Mouse (Mus musculus): ENCODE results near the gene Ino80e. TPM values are rescaled to one million over a fixed set of nuclear protein-coding genes. Genes with fewer than 3 reads are reported as not detected.

Ino80e gene
- polyA plus RNA-seq, 1 experiment, result 104 TPM

DNA sequence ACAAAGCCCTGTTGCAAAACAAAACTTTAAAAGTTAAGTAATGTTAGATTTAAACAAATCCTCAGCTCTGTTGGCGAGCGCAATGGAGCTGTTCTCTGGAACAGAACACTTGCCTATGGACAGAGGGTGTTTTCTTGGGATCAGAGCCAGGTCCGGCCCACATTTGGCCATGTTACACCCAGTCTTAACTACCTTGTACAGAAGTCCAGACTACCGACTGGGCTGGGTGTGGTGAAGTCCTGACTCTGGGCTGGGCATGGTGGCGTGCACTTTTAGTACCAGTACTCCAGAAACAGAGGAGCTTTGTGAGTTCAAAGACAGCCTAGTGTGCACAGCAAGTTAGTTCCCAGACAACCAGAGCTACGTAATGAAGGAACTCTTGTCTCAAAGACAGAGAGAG is 55.2 kb downstream of the Ino80e start:
- Histone ChIP-seq H3K4me3 (ENCODE audit: low read depth, low read length) (no peak overlapping the region), H3K27ac (ENCODE audit: insufficient read depth, low read length) (no peak overlapping the region), H3K9me3 (replicated peaks; ENCODE audit: control insufficient read depth, insufficient read depth, low read length, poor library complexity, severe bottlenecking) (no peaks in the 10 kb centered on the region), H3K27me3 (ENCODE audit: control insufficient read depth, insufficient read depth, low read length, poor library complexity, severe bottlenecking) (no peaks in the 10 kb centered on the region), H3K9ac (ENCODE audit: low read depth, poor library complexity, severe bottlenecking) (no peak overlapping the region), H3K4me1 (ENCODE audit: control insufficient read depth, insufficient read depth, low read length) (no peaks in the 10 kb centered on the region), H3K36me3 (ENCODE audit: control insufficient read depth, insufficient read depth, low read length, poor library complexity, severe bottlenecking) (no peaks in the 10 kb centered on the region)
- TF ChIP-seq POLR2A (IDR thresholded peaks at IDR 0.05; ENCODE audit: insufficient read depth, low read length) (no peak), EP300 (IDR thresholded peaks at IDR 0.05; ENCODE audit: insufficient read depth, low read depth, low read length) (no peak), CTCF (IDR thresholded peaks at IDR 0.05; ENCODE audit: low read depth, low read length) (no peak)

DNA sequence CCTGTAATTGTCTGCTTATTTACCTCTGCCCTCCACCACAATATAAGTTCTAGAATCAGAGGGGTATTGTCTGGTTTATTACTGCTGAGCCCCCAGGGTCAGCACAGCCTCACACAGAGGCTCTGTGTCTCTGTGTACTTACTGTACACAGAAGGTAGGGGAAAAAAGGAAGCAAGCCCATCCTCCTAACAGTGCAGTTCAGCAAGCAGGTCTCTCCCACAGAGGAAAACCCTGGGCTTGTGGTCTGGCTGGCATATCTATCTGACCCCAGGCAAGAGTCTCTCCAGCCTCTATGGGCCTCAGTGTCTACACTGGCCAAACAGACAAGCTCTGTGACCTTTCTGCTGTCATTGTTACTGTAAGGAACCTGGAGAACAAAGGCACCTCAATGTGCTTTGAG is 58.4 kb downstream of the Ino80e start:
- Histone ChIP-seq H3K36me3 (ENCODE audit: control insufficient read depth, insufficient read depth, low read length, poor library complexity, severe bottlenecking) (no peaks in the 10 kb centered on the region), H3K9me3 (replicated peaks; ENCODE audit: control insufficient read depth, insufficient read depth, low read length, poor library complexity, severe bottlenecking) (no peaks in the 10 kb centered on the region), H3K27me3 (ENCODE audit: control insufficient read depth, insufficient read depth, low read length, poor library complexity, severe bottlenecking) (no peaks in the 10 kb centered on the region), H3K27ac (ENCODE audit: insufficient read depth, low read length) (no peak overlapping the region), H3K4me3 (ENCODE audit: low read depth, low read length) (no peak overlapping the region), H3K9ac (ENCODE audit: low read depth, poor library complexity, severe bottlenecking) (no peak overlapping the region), H3K4me1 (ENCODE audit: control insufficient read depth, insufficient read depth, low read length) (no peaks in the 10 kb centered on the region)
- TF ChIP-seq CTCF (IDR thresholded peaks at IDR 0.05; ENCODE audit: low read depth, low read length) (no peak), POLR2A (IDR thresholded peaks at IDR 0.05; ENCODE audit: insufficient read depth, low read length) (no peak), EP300 (IDR thresholded peaks at IDR 0.05; ENCODE audit: insufficient read depth, low read depth, low read length) (no peak)

DNA sequence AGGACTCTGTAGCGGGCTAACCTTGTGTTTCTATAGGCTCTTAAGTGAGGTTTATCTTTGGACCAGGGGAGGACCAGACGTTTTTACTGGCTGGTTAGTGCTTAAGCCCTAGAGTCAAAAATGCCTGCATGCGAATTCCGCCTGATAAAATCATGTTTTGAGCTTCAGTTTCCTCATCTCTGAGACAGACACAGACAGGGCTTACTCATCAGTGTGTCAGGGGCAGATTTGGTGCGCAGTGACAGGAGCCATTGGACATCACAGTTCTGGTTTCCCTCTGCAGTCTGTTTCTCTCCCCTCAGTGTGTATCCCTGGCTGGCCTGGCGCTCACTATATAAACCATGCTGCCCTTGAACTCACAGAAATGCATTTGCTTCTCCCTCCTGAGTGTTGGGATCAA is 59.0 kb downstream of the Ino80e start:
- Histone ChIP-seq H3K9ac (ENCODE audit: low read depth, poor library complexity, severe bottlenecking) (no peak overlapping the region), H3K4me3 (ENCODE audit: low read depth, low read length) (no peak overlapping the region), H3K27ac (ENCODE audit: insufficient read depth, low read length) (no peak overlapping the region), H3K9me3 (replicated peaks; ENCODE audit: control insufficient read depth, insufficient read depth, low read length, poor library complexity, severe bottlenecking) (no peaks in the 10 kb centered on the region), H3K4me1 (ENCODE audit: control insufficient read depth, insufficient read depth, low read length) (no peaks in the 10 kb centered on the region), H3K27me3 (ENCODE audit: control insufficient read depth, insufficient read depth, low read length, poor library complexity, severe bottlenecking) (no peaks in the 10 kb centered on the region), H3K36me3 (ENCODE audit: control insufficient read depth, insufficient read depth, low read length, poor library complexity, severe bottlenecking) (no peaks in the 10 kb centered on the region)
- TF ChIP-seq POLR2A (IDR thresholded peaks at IDR 0.05; ENCODE audit: insufficient read depth, low read length) (no peak), EP300 (IDR thresholded peaks at IDR 0.05; ENCODE audit: insufficient read depth, low read depth, low read length) (no peak), CTCF (IDR thresholded peaks at IDR 0.05; ENCODE audit: low read depth, low read length) (no peak)

DNA sequence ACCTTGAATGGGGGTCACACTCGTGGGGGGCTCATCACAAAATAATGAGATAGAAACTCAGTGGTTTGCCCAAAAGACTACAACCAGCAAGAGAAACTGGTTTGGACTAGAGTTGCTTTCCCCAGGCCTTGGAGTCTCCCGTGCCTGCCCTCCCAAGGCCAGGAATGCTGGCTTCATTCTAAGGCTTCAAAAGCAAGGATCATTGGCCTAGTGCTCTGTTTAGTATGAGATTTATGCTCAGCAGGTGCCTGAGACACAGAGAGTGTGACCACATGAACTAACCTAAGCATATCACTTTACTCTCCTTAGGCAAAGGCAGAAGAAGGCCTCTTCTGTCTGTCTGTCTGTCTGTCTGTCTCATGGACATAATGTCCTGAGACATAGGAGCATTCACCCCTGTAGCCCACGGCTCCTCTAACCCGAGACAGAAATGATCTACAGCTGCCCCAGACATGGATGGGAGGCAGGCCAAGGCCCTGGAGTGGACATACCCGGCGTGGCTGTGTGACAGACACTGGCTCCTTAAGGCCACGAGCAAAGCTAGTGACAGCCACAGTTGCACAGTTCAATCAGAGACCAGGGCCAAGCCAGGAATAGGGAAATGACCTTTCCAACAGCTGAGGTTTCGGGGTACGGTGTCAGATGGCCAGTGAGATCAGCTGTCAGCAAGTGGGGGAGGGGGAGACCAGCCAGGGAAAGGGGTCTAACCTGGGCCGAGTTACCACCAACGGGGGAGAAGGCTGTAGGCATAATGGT is 59.9 kb downstream of the Ino80e start:
- Histone ChIP-seq H3K27ac (ENCODE audit: insufficient read depth, low read length) (no peak overlapping the region), H3K9me3 (replicated peaks; ENCODE audit: control insufficient read depth, insufficient read depth, low read length, poor library complexity, severe bottlenecking) (no peaks in the 10 kb centered on the region), H3K4me1 (ENCODE audit: control insufficient read depth, insufficient read depth, low read length) (no peaks in the 10 kb centered on the region), H3K36me3 (ENCODE audit: control insufficient read depth, insufficient read depth, low read length, poor library complexity, severe bottlenecking) (peaks cover 2% of the 10 kb centered on the region), H3K27me3 (ENCODE audit: control insufficient read depth, insufficient read depth, low read length, poor library complexity, severe bottlenecking) (no peaks in the 10 kb centered on the region), H3K9ac (ENCODE audit: low read depth, poor library complexity, severe bottlenecking) (no peak overlapping the region), H3K4me3 (ENCODE audit: low read depth, low read length) (no peak overlapping the region)
- TF ChIP-seq CTCF (IDR thresholded peaks at IDR 0.05; ENCODE audit: low read depth, low read length) (no peak), EP300 (IDR thresholded peaks at IDR 0.05; ENCODE audit: insufficient read depth, low read depth, low read length) (no peak), POLR2A (IDR thresholded peaks at IDR 0.05; ENCODE audit: insufficient read depth, low read length) (no peak)

DNA sequence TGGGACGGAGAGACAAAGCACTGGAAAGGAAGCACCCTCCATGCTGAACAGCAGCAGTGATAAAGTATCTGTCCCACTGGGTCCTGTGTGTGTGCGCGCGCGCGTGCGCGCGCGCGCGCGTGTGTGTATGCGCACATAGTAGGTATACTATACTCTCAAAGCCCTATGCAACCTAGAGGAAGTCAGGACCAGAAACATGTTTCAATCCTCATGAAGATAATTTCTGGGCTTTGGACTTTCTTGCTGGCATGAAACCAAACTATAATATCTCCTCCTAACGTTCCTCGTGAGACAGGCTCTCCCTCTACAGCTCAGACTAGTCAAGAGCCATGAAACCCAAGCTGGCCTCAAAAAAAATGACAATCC is 61.1 kb downstream of the Ino80e start:
- Histone ChIP-seq H3K4me3 (ENCODE audit: low read depth, low read length) (0 out of 2 replicates have a peak overlapping the region, but pooled peaks have one; percentile 84), H3K27me3 (ENCODE audit: control insufficient read depth, insufficient read depth, low read length, poor library complexity, severe bottlenecking) (no peaks in the 10 kb centered on the region), H3K9ac (ENCODE audit: low read depth, poor library complexity, severe bottlenecking) (no peak overlapping the region), H3K4me1 (ENCODE audit: control insufficient read depth, insufficient read depth, low read length) (no peaks in the 10 kb centered on the region), H3K36me3 (ENCODE audit: control insufficient read depth, insufficient read depth, low read length, poor library complexity, severe bottlenecking) (peaks cover 15% of the 10 kb centered on the region), H3K9me3 (replicated peaks; ENCODE audit: control insufficient read depth, insufficient read depth, low read length, poor library complexity, severe bottlenecking) (no peaks in the 10 kb centered on the region), H3K27ac (ENCODE audit: insufficient read depth, low read length) (no peak overlapping the region)
- no peak for TF ChIP-seq CTCF (IDR thresholded peaks at IDR 0.05; ENCODE audit: low read depth, low read length)
- no peak for TF ChIP-seq POLR2A (IDR thresholded peaks at IDR 0.05; ENCODE audit: insufficient read depth, low read length)
- TF ChIP-seq EP300 (IDR thresholded peaks at IDR 0.05; ENCODE audit: insufficient read depth, low read depth, low read length), result no peak

Other genes with a start within 250 kb of the Ino80e start
- 13.6 and 14.1 TPM in 2 replicates for gene Nupr1, start 231.5 kb downstream of the Ino80e start, polyA plus RNA-seq (2011; ENCODE audit: insufficient read depth, insufficient read length, low read depth, missing spikeins)
- 42.7 and 54.0 TPM in 2 replicates for gene Sgf29, start 213.1 kb downstream of the Ino80e start, polyA plus RNA-seq (2011; ENCODE audit: insufficient read depth, insufficient read length, low read depth, missing spikeins)
- not detected in 2 replicates for gene Sult1a1, start 185.9 kb downstream of the Ino80e start, polyA plus RNA-seq (2011; ENCODE audit: insufficient read depth, insufficient read length, low read depth, missing spikeins)
- gene Bola2, start 167.0 kb downstream of the Ino80e start, polyA plus RNA-seq (2011; ENCODE audit: insufficient read depth, insufficient read length, low read depth, missing spikeins), result 76.0 and 103 TPM in 2 replicates
- gene Slx1b, start 166.6 kb downstream of the Ino80e start, polyA plus RNA-seq (2011; ENCODE audit: insufficient read depth, insufficient read length, low read depth, missing spikeins), result 16.6 and 17.4 TPM in 2 replicates
- gene Coro1a, start 154.6 kb downstream of the Ino80e start, polyA plus RNA-seq (2011; ENCODE audit: insufficient read depth, insufficient read length, low read depth, missing spikeins), result 4.9 and 5.9 TPM in 2 replicates
- 102 and 121 TPM in 2 replicates for gene Mapk3, start 102.8 kb downstream of the Ino80e start, polyA plus RNA-seq (2011; ENCODE audit: insufficient read depth, insufficient read length, low read depth, missing spikeins)
- gene Gdpd3, start 96.0 kb downstream of the Ino80e start, polyA plus RNA-seq (2011; ENCODE audit: insufficient read depth, insufficient read length, low read depth, missing spikeins), result 1.8 and 3.6 TPM in 2 replicates
- gene Ypel3, start 85.4 kb downstream of the Ino80e start, polyA plus RNA-seq (2011; ENCODE audit: insufficient read depth, insufficient read length, low read depth, missing spikeins), result 56.8 and 62.1 TPM in 2 replicates
- gene Tbx6, start 80.9 kb downstream of the Ino80e start, polyA plus RNA-seq (2011; ENCODE audit: insufficient read depth, insufficient read length, low read depth, missing spikeins), result 1.7 TPM in 2 replicates
- gene Ppp4c, start 69.9 kb downstream of the Ino80e start, polyA plus RNA-seq (2011; ENCODE audit: insufficient read depth, insufficient read length, low read depth, missing spikeins), result 111 and 127 TPM in 2 replicates
- gene Fam57b, start 64.7 kb downstream of the Ino80e start, polyA plus RNA-seq (2011; ENCODE audit: insufficient read depth, insufficient read length, low read depth, missing spikeins), result 2.7 and 4.2 TPM in 2 replicates
- not detected in 2 replicates for gene 4930451I11Rik, start 30.7 kb downstream of the Ino80e start, polyA plus RNA-seq (2011; ENCODE audit: insufficient read depth, insufficient read length, low read depth, missing spikeins)
- 3.2 and 3.3 TPM in 2 replicates for gene Doc2a, start 15.0 kb downstream of the Ino80e start, polyA plus RNA-seq (2011; ENCODE audit: insufficient read depth, insufficient read length, low read depth, missing spikeins)
- gene Hirip3, start 405 bp downstream of the Ino80e start, polyA plus RNA-seq (2011; ENCODE audit: insufficient read depth, insufficient read length, low read depth, missing spikeins), result 116 and 120 TPM in 2 replicates
- gene Taok2, start 22.3 kb upstream of the Ino80e start, polyA plus RNA-seq (2011; ENCODE audit: insufficient read depth, insufficient read length, low read depth, missing spikeins), result 37.9 and 41.0 TPM in 2 replicates
- gene Tmem219, start 60.5 kb upstream of the Ino80e start, polyA plus RNA-seq (2011; ENCODE audit: insufficient read depth, insufficient read length, low read depth, missing spikeins), result 16.3 and 17.2 TPM in 2 replicates
- gene Kctd13, start 66.5 kb upstream of the Ino80e start, polyA plus RNA-seq (2011; ENCODE audit: insufficient read depth, insufficient read length, low read depth, missing spikeins), result 25.5 and 26.8 TPM in 2 replicates
- gene Asphd1, start 87.2 kb upstream of the Ino80e start, polyA plus RNA-seq (2011; ENCODE audit: insufficient read depth, insufficient read length, low read depth, missing spikeins), result 0.36 and 0.41 TPM in 2 replicates
- 1.4 and 1.9 TPM in 2 replicates for gene Sez6l2, start 88.2 kb upstream of the Ino80e start, polyA plus RNA-seq (2011; ENCODE audit: insufficient read depth, insufficient read length, low read depth, missing spikeins)
- 42.8 and 53.3 TPM in 2 replicates for gene Cdipt, start 113.5 kb upstream of the Ino80e start, polyA plus RNA-seq (2011; ENCODE audit: insufficient read depth, insufficient read length, low read depth, missing spikeins)
- 1.4 and 2.4 TPM in 2 replicates for gene Cdiptos, start 113.7 kb upstream of the Ino80e start, polyA plus RNA-seq (2011; ENCODE audit: insufficient read depth, insufficient read length, low read depth, missing spikeins)
- gene Mvp, start 152.2 kb upstream of the Ino80e start, polyA plus RNA-seq (2011; ENCODE audit: insufficient read depth, insufficient read length, low read depth, missing spikeins), result 17.9 and 18.8 TPM in 2 replicates
- 22.1 and 26.6 TPM in 2 replicates for gene Pagr1b, start 154.1 kb upstream of the Ino80e start, polyA plus RNA-seq (2011; ENCODE audit: insufficient read depth, insufficient read length, low read depth, missing spikeins)
- 12.7 and 27.9 TPM in 2 replicates for gene Pagr1a, start 155.0 kb upstream of the Ino80e start, polyA plus RNA-seq (2011; ENCODE audit: insufficient read depth, insufficient read length, low read depth, missing spikeins)
- gene Gm42742, start 158.7 kb upstream of the Ino80e start, polyA plus RNA-seq (2011; ENCODE audit: insufficient read depth, insufficient read length, low read depth, missing spikeins), result 2.2 and 23.9 TPM in 2 replicates
- 3.5 and 6.7 TPM in 2 replicates for gene Prrt2, start 158.8 kb upstream of the Ino80e start, polyA plus RNA-seq (2011; ENCODE audit: insufficient read depth, insufficient read length, low read depth, missing spikeins)
- 117 and 123 TPM in 2 replicates for gene Maz, start 164.7 kb upstream of the Ino80e start, polyA plus RNA-seq (2011; ENCODE audit: insufficient read depth, insufficient read length, low read depth, missing spikeins)
- 106 and 109 TPM in 2 replicates for gene Kif22, start 180.1 kb upstream of the Ino80e start, polyA plus RNA-seq (2011; ENCODE audit: insufficient read depth, insufficient read length, low read depth, missing spikeins)
- gene Zg16, start 225.0 kb upstream of the Ino80e start, polyA plus RNA-seq (2011; ENCODE audit: insufficient read depth, insufficient read length, low read depth, missing spikeins), result not detected in 2 replicates
- gene AI467606, start 229.0 kb upstream of the Ino80e start, polyA plus RNA-seq (2011; ENCODE audit: insufficient read depth, insufficient read length, low read depth, missing spikeins), result 1.6 TPM in 2 replicates

Data from ES-Bruce4 (cell line).